8 mouse cellular contexts compared by ENCODE assay signal in genomic region chr11:23954323-23954722, GRCm38 (mm10). TPM values are rescaled to one million over a fixed set of nuclear protein-coding genes. Genes with fewer than 3 reads are reported as not detected.
DNase-seq lines count a peak whose midpoint lies in the region; ATAC-seq lines count a peak whose summit lies in the region.

No protein-coding gene starts in this region.

- no peak overlapping the region for H3K4me3 ChIP-seq in heart, embryonic 14.5 days (ENCODE audit: control insufficient read depth in 1 of 2, insufficient read depth in 1 of 2, low read depth in 1 of 2, low read length in 2 of 2)

- 3% methylated on average over 4 of the region's 4 CpGs for WGBS in heart, embryonic 14.5 days

- H3K36me3 ChIP-seq in heart, embryonic 14.5 days (ENCODE audit: control insufficient read depth, insufficient read depth, low read length), result no peaks in the 10 kb centered on the region

- intact Hi-C loops in left cerebral cortex, postnatal 25 days (cut with DNase I), result loop anchor here (1.0 to 10.0 kb wide), 3 partner anchors 57 to 275 kb away; partner anchors contain the start of gene Papolg

- H3K4me2 ChIP-seq in heart, embryonic 14.5 days (ENCODE audit: low read length), result peak overlapping the region; percentile 29

- no peaks in the 10 kb centered on the region for H3K4me1 ChIP-seq in heart, embryonic 14.5 days (ENCODE audit: control insufficient read depth in 2 of 2, insufficient read depth in 2 of 2, low read length in 2 of 2)

- no peak overlapping the region for H3K9ac ChIP-seq in heart, embryonic 14.5 days (ENCODE audit: low read length)

- ATAC-seq in heart, embryonic 14.5 days (ENCODE audit: insufficient number of reproducible peaks, insufficient read depth, low FRiP score, low read depth), result no peak
- ATAC-seq in CD4-positive, CD25-positive, alpha-beta regulatory T cell, adult 4 months, result peak; percentile 79

- H3K27ac ChIP-seq in heart, embryonic 14.5 days (replicated peaks in 1 of 2; ENCODE audit: control insufficient read depth in 1 of 2, insufficient read depth in 1 of 2, low read depth in 2 of 2, low read length in 2 of 2), result no peak overlapping the region

- H3K27me3 ChIP-seq in heart, embryonic 14.5 days (ENCODE audit: control insufficient read depth, insufficient read depth, low read length), result no peaks in the 10 kb centered on the region

- no peak for DNase-seq in heart, postnatal 4 days
- DNase-seq in embryo, embryonic 11 days, result peak; percentile 64
- peak; percentile 53 for DNase-seq in mesoderm, embryonic 11.5 days (ENCODE audit: low read depth, low spot score)
- DNase-seq in urinary bladder, adult 18-20 months (ENCODE audit: low spot score in 2 of 2), result no peak
- no peak for DNase-seq in adrenal gland, adult 8-10 months
- no peak for DNase-seq in left cerebral cortex, postnatal 25 days (ENCODE audit: low spot score in 2 of 2)

- no peaks in the 10 kb centered on the region for H3K9me3 ChIP-seq in heart, embryonic 14.5 days (ENCODE audit: control insufficient read depth, low read length)

RNA-seq across cellular contexts. Expression of gene Papolg, which starts 59.3 kb away (rescaled TPM):
- 9.6 and 10.6 TPM in 2 replicates for polyA plus RNA-seq in heart, embryonic 14.5 days (2014; fragmentation: Nextera tagmentation; extraction: Ambion mirVana)
- 1 to 10 TPM; 8.0 to 9.0 TPM for total RNA-seq in heart, postnatal 4 days (2021)
- polyA plus RNA-seq in CD4-positive, CD25-positive, alpha-beta regulatory T cell, adult 4 months (2017; shearing (Covaris generic)), result 10 to 100 TPM; 40.4 to 52.4 TPM
- 10 to 100 TPM; 13.4 to 16.3 (median 14.2) TPM for total RNA-seq in adrenal gland, adult 8-10 months (2022)
- total RNA-seq in left cerebral cortex, postnatal 25 days (2021), result 10 to 100 TPM; 19.9 to 21.6 TPM

Comparison
In these comparisons a context has a peak if more than half of its experiments do, and no peak if none do; other contexts are left out.
1. DNase-seq: peak in embryo, embryonic 11 days (single experiment) and mesoderm, embryonic 11.5 days (single experiment); none in heart, postnatal 4 days (single experiment), urinary bladder, adult 18-20 months (0 of 2), adrenal gland, adult 8-10 months (single experiment) and left cerebral cortex, postnatal 25 days (0 of 2).